In the genomic region with DNA sequence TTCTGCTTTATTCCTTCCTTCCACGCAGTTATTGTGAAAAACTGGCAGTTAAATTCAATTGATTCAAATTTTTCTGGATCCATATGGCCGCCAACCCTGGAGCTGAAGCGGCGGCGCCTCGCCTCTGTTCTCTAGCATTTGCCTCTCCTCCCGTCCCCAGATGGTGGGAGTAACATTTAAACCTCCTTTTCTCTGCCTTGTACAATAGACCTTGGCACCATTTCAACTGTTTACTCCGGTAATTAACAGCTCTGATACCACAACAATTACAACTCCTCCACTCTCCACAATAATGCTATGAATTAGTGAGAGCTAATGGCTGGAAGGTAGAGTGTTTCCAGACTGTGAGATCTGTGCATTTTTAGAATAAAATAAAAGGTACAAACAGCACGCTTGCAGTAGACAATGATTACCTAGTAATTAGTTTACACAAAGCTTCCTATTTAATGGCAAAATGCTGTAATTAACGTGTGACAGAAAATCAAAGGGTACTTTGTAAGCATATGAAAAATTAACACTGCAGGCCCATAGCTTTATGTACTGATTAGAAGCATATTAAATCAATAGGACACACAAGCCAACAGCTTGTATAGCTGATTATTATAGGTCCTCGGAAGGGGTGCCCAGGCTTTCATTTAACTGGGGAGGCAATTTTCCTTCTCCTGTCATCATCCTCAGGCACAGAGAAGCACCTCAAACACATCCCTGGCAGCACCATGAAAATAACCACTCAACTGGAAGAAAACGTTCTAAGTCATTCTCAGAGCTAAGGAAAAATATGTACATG, we compare ENCODE assay signal across 11 mouse cellular contexts.
DNase-seq lines count a peak whose midpoint lies in the region; ATAC-seq lines count a peak whose summit lies in the region.
"Had no signal": no experiment of that assay in that cellular context is flagged by ENCODE, and none has a peak within 500 bp of the region (broad histone marks: within the 10 kb centered on the region; RNA-seq: fewer than 3 reads in every experiment).

No protein-coding gene starts in this region.

- H3K36me3 ChIP-seq in midbrain, embryonic 13.5 days = no peaks in the 10 kb centered on the region
- no peaks in the 10 kb centered on the region for H3K36me3 ChIP-seq in midbrain, embryonic 10.5 days
- no peaks in the 10 kb centered on the region for H3K36me3 ChIP-seq in forebrain, embryonic 13.5 days (ENCODE audit: poor library complexity, severe bottlenecking)
- no peaks in the 10 kb centered on the region for H3K36me3 ChIP-seq in neural tube, embryonic 15.5 days
- H3K36me3 ChIP-seq: limb, embryonic 13.5 days had no signal

- H3K9ac ChIP-seq in midbrain, embryonic 13.5 days (replicated peaks) = no peak overlapping the region
- no peak overlapping the region for H3K9ac ChIP-seq in forebrain, embryonic 13.5 days
- H3K9ac ChIP-seq in neural tube, embryonic 15.5 days (replicated peaks) = no peak overlapping the region
- H3K9ac ChIP-seq: limb, embryonic 13.5 days had no signal

- H3K4me3 ChIP-seq in midbrain, embryonic 13.5 days (replicated peaks) = no peak overlapping the region
- no peak overlapping the region for H3K4me3 ChIP-seq in midbrain, embryonic 10.5 days
- H3K4me3 ChIP-seq in forebrain, embryonic 13.5 days = no peak overlapping the region
- H3K4me3 ChIP-seq in neural tube, embryonic 15.5 days (replicated peaks) = no peak overlapping the region
- H3K4me3 ChIP-seq: limb, embryonic 13.5 days had no signal

- H3K27me3 ChIP-seq in midbrain, embryonic 13.5 days = peaks cover 13% of the 10 kb centered on the region; the same call in 1 of the 2 replicates
- 0 out of 2 replicates have a peak, but pooled peaks cover 3% of the 10 kb centered on the region for H3K27me3 ChIP-seq in midbrain, embryonic 10.5 days (ENCODE audit: low read depth, poor library complexity, severe bottlenecking)
- H3K27me3 ChIP-seq in forebrain, embryonic 13.5 days = peaks cover 83% of the 10 kb centered on the region
- 0 out of 2 replicates have a peak, but pooled peaks cover 6% of the 10 kb centered on the region for H3K27me3 ChIP-seq in neural tube, embryonic 15.5 days (replicated peaks)

- H3K4me1 ChIP-seq in midbrain, embryonic 13.5 days (replicated peaks) = peaks cover 27% of the 10 kb centered on the region
- peaks cover 16% of the 10 kb centered on the region for H3K4me1 ChIP-seq in midbrain, embryonic 10.5 days
- H3K4me1 ChIP-seq in forebrain, embryonic 13.5 days = peaks cover 28% of the 10 kb centered on the region
- H3K4me1 ChIP-seq in neural tube, embryonic 15.5 days = peaks cover 25% of the 10 kb centered on the region

- WGBS in midbrain, embryonic 13.5 days = 33% methylated on average over 12 of the region's 12 CpGs
- 75% methylated on average over 12 of the region's 12 CpGs for WGBS in midbrain, embryonic 10.5 days
- 12% methylated on average over 12 of the region's 12 CpGs for whole genome bisulfite sequencing in forebrain, embryonic 13.5 days
- WGBS in neural tube, embryonic 15.5 days = 27% methylated on average over 12 of the region's 12 CpGs

- DNase-seq in midbrain, embryonic 10.5 days (ENCODE audit: low spot score) = no peak
- peak; percentile 15 to 59 for DNase-seq in layer of hippocampus, adult 18-20 months (ENCODE audit: low spot score in 2 of 2)
- no peak for DNase-seq in urinary bladder, postnatal 4 days (ENCODE audit: low spot score in 2 of 2)
- DNase-seq: kidney, adult 2 months; lung, adult 2 months; thymus, postnatal 25 days had no signal

- ATAC-seq in midbrain, embryonic 13.5 days = peak; percentile 63
- ATAC-seq in forebrain, embryonic 13.5 days = peak; percentile 89
- ATAC-seq in neural tube, embryonic 15.5 days (ENCODE audit: low FRiP score) = no peak
- no peak for ATAC-seq in CD4-positive, CD25-positive, alpha-beta regulatory T cell, adult 4 months

- no peak overlapping the region for H3K4me2 ChIP-seq in midbrain, embryonic 13.5 days (replicated peaks)
- H3K4me2 ChIP-seq in forebrain, embryonic 13.5 days = peak overlapping the region; percentile 34
- H3K4me2 ChIP-seq in neural tube, embryonic 15.5 days = peak overlapping the region; percentile 34
- H3K4me2 ChIP-seq: limb, embryonic 13.5 days had no signal

- H3K9me3 ChIP-seq in midbrain, embryonic 13.5 days = no peaks in the 10 kb centered on the region
- no peaks in the 10 kb centered on the region for H3K9me3 ChIP-seq in midbrain, embryonic 10.5 days (replicated peaks)
- H3K9me3 ChIP-seq in forebrain, embryonic 13.5 days (replicated peaks) = no peaks in the 10 kb centered on the region
- H3K9me3 ChIP-seq in neural tube, embryonic 15.5 days (replicated peaks) = no peaks in the 10 kb centered on the region
- H3K9me3 ChIP-seq: limb, embryonic 13.5 days had no signal

- peak overlapping the region; percentile 37 for H3K27ac ChIP-seq in midbrain, embryonic 13.5 days
- H3K27ac ChIP-seq in midbrain, embryonic 10.5 days (replicated peaks) = no peak overlapping the region
- H3K27ac ChIP-seq in forebrain, embryonic 13.5 days = no peak overlapping the region; the same call in 1 of the 2 replicates
- H3K27ac ChIP-seq in neural tube, embryonic 15.5 days (replicated peaks) = peak overlapping the region; percentile 43
- H3K27ac ChIP-seq: limb, embryonic 13.5 days had no signal

Comparison
In these comparisons a context has a peak if more than half of its experiments do, and no peak if none do; other contexts are left out.
1. H3K27ac ChIP-seq: peak in midbrain, embryonic 13.5 days (single experiment) and neural tube, embryonic 15.5 days (single experiment); none in midbrain, embryonic 10.5 days (single experiment) and forebrain, embryonic 13.5 days (single experiment).
2. ATAC-seq: peak in midbrain, embryonic 13.5 days (single experiment) and forebrain, embryonic 13.5 days (single experiment); none in neural tube, embryonic 15.5 days (single experiment) and CD4-positive, CD25-positive, alpha-beta regulatory T cell, adult 4 months (single experiment).
3. DNase-seq: peak in layer of hippocampus, adult 18-20 months (2 of 2); none in midbrain, embryonic 10.5 days (single experiment) and urinary bladder, postnatal 4 days (0 of 2).